Mouse (Mus musculus) c-Kit-positive CD71-positive TER-119-positive erythroid progenitor cells, embryonic 14.5 days (primary cell): ENCODE data around the gene Shq1.

ENCODE experiments used
- DNase-seq: peaks from one replicate; pipeline ENCODE4 v3.0.0-alpha.2; 2013; ENCODE audit warnings: low spot score

The Shq1 gene

GRCm38 (mm10) chr6:100670880-100671344, at the start of gene Shq1:
TSS of gene Shq1 (minus strand) at chr6:100671157.
- peak; percentile 82 for DNase-seq

GRCm38 (mm10) chr6:100720098-100720501, 49.1 kb upstream of the Shq1 start:
- no peak for DNase-seq

DNA sequence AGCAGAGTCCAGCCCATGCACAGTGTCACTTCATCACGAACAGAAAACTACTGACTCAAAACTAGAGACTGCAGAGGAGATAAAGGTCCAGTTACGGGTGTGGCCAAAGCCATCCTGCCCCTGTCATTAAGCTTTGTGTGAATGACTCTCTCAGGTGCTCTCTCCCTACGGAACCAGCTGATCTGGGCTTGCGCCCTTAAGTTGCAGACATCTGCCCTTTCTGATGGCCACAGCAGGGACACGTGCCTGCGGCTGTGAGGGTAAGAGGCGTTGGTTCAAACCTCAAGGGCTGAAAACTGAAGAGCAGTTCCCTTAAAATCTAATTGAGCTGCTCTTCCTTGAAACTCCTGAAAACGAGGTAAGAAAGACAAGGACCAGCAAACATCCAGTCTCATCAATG, 45.9 kb upstream of the Shq1 start:
- DNase-seq = no peak

- no peak for DNase-seq
Observed at GRCm38 (mm10) chr6:100716152-100716551, 45.2 kb upstream of the Shq1 start.

- no peak for DNase-seq
Observed at GRCm38 (mm10) chr6:100715296-100715828, 44.4 kb upstream of the Shq1 start.

GRCm38 (mm10) chr6:100710866-100711265, 39.9 kb upstream of the Shq1 start:
- DNase-seq = no peak

GRCm38 (mm10) chr6:100710170-100710569, 39.2 kb upstream of the Shq1 start:
- DNase-seq = peak; percentile 23

DNA sequence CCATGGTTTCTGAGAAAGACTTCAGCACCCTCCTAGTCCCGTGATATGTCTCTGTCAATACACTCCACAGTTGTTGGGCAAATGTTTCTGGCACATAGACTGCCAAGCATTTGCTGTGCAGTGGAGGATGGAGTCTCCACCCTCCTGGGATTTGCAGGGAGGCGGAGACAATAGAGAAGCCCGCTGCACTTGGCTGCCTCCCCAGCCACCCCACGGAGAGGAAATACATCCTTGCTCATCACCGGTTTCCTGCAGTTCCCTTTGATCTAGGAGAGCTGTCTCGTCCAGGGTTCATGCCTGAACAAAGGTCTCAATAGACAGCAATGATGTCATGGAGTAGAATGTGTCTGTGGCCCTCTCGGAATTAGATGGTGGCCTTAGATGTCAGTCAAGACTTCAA, 38.5 kb upstream of the Shq1 start:
- no peak for DNase-seq

GRCm38 (mm10) chr6:100708996-100709395, 38.0 kb upstream of the Shq1 start:
- DNase-seq = no peak

DNA sequence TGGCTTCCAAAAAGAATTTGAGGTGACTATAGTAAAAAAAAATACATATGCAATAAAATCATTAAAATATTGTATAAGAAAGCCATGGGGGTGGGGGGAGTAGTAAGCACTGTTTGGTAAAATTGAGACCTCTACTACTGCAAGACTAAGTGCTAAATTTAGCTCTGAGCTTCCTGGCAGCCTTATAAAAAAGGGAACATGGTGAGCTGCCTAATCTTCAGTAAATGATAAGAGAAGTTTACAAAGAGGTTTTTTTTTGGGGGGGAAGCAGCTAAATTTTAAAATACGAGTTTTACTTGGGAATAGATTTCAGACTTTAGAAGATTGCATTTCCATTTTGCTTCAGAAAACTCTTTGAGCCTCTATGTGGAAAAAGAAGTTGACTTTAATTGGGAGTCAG, 37.3 kb upstream of the Shq1 start:
- no peak for DNase-seq

GRCm38 (mm10) chr6:100707557-100707956, 36.6 kb upstream of the Shq1 start:
- no peak for DNase-seq

DNA sequence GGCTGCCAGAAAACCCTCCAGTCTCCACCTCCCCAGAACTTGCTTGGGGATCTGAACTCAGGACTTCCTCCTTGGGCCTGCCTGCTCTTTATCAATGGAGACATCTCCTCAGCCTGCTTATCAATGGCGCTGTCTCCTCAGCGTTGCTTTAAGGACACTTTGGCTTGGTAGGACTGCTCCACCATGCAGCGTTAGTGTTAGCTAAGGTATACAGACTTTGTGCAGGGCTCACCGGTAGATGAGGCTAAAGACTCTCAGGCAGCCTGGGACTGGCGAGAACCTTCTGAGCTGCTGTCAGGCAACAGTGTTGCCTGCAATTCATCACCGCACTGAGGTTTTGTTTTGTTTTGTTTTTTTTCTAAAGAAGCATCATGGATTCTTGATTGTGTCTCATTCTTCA, 35.9 kb upstream of the Shq1 start:
- no peak for DNase-seq

- DNase-seq = no peak
Observed at GRCm38 (mm10) chr6:100705366-100705811, 34.4 kb upstream of the Shq1 start.

- no peak for DNase-seq
Observed at GRCm38 (mm10) chr6:100704574-100705365, 33.8 kb upstream of the Shq1 start, which contains the start of gene Gxylt2. TSS of gene Gxylt2 (plus strand) at chr6:100704734.

DNA sequence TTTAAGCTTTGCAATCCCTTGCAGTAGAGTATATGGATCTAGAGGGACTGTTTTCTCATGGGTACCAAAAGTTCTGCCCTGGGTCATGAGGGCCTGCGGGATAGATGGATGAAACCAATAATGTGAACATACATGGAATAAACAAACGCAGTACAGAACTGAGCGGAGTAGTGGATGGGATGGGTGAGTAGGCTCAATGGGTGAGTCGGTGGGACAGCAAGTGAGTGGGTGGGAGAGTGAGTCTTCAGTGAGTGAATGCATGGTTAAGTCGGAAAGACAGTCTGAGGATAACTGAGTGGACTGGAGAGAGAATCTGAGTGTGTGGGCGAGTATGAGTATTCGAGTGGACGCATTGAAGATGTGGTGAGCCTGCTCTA, 33.2 kb upstream of the Shq1 start:
- DNase-seq = no peak

DNA sequence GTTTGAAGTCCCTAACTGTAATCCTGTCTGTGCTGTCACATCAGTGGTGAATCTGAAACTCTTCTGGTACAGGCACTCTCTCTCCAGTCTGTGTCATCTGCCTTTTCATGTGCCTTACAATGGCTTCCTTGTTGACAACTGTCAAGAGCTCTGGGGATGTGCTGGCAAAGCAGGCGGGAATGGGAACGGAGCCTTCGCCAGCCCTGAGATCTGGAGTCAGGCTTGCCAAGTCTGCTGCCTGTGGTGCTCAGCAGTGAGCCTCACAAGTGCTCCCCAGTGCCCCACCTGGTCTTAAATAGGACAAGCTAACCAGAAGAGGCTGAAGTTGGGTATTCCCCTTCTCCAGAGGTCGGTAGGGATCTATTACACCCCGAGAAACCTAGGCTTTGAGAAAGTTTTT, 29.8 kb upstream of the Shq1 start:
- DNase-seq = no peak

DNA sequence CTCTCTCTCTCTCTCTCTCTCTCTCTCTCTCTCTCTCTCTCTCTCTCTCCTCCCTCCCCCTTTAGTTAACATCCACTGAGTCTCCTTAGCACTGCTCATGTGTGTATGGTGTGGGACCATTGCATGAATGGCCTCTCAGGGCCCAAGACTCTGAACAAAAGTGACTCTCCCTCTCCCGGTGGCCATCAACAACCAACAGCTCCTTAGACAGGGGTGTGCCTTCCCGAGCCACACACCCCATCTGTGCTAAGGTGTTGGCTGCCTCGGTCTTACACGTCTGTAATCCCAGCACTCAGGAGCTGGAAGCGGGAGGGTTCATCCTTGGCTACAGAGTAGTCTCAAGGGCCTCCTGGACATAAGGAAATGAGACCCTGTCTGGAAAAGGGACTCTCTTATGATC, 29.0 kb upstream of the Shq1 start:
- DNase-seq = no peak

DNA sequence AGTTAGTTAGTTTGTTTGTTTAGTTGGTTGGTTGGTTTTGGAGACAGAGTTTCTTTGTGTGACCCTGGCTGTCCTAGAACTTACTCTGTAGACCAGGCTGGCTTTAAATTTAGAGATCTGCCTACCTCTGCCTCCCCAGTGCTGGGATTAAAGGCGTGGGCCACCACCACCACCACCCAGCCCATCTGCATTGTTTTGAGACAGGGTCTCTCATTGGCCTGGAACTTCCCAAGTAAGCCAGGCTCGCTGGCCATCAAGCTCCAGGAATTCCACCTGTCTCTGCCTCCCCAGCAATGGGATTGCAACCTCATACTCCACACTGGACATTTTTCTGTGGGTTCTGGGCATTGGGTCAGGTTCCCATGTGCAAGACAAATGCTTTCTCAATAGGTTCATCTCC, 15.4 kb upstream of the Shq1 start:
- no peak for DNase-seq

DNA sequence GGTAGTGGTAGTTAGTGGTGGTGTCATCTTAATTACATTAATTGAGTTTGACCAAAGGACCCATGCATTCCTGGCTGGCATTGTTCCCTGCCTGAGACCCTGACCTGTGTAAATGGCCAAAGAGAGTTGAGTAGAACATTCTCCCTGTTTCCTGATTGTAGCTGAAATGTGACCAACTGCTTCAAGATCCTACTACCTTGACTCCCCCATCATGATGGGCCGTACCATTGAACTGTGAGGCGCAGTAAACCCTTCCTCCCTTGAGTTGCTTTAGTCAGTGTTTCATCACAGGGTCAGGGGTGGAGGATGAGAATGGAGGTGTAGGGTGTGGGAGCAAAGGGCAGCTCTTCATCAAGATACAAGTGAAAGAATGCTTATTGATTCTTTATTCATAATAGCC, 7.7 kb upstream of the Shq1 start:
- DNase-seq = no peak

DNA sequence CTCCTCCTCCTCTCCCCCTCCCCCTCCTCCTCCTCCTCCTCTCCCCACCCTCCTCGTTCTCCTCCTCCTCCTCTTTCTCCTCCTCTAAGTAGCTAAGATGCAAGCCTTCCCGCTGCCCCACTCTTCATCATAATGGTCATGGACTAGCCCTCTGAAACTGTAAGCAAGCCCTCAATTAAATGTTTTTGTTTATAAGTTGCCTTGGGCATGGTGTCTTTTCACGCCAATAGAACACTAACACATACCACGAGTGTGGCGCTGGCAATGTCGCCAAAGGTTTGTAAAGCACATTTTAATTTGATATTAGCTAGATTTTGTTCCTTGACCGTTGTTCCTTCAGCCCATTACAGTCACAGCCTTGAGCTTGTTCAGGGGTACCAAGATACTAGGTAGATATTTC, 5.5 kb upstream of the Shq1 start:
- DNase-seq = no peak

DNA sequence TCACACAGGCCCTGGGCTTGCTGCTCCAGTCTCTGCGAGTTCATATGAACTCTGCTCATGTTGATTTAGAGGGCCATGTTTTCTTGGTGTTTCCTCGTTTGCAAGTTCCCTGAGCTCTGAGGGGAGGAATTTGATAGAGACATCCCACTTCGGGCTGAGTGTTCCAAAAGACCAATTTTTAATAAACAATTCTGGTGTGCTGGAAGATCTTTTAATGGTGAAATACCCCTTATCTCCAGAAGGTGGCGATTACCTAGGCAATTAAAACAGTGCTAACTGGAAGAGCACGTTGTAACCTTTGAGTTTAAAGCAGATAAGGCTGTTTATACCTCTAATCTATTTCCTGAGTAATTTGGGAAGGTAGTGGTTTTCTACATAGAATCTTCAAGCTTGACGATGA, 4.0 kb upstream of the Shq1 start:
- peak; percentile 29 for DNase-seq

- no peak for DNase-seq
Observed at GRCm38 (mm10) chr6:100671401-100671800, 444 bp upstream of the Shq1 start.

GRCm38 (mm10) chr6:100670370-100670841, 551 bp downstream of the Shq1 start:
- peak; percentile 69 for DNase-seq

DNA sequence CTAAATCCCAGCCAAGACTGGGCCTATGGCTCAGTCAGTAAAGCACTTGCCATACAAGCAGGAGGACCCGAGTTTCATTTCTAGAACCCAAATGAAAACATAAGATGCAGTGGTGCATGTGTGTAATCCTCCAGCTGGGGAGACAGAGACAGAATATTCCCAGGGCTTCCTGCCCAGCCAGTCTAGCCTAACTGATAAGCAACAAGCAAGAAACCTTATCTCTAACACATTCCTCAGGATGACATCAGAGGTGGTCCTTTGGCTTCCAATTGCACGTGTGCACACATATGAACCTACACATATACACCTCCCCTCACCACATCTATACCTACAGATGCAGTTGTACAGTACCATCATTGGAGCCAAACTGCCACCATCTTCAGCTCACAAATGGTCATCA, 2.1 kb downstream of the Shq1 start:
- no peak for DNase-seq
